Comparison of ENCODE assay signal across 16 mouse cellular contexts in genomic region chr19:9061221-9061893, GRCm38 (mm10). TPM values are rescaled to one million over a fixed set of nuclear protein-coding genes. Genes with fewer than 3 reads are reported as not detected.
DNase-seq lines count a peak whose midpoint lies in the region; ATAC-seq and TF ChIP-seq lines count a peak whose summit lies in the region.
"Had no signal": no experiment of that assay in that cellular context is flagged by ENCODE, and none has a peak within 500 bp of the region (broad histone marks: within the 10 kb centered on the region; RNA-seq: fewer than 3 reads in every experiment).

No protein-coding gene starts in this region.

- no peak for TF ChIP-seq CTCF in hindbrain, postnatal 0 days (IDR thresholded peaks at IDR 0.05; ENCODE audit: low read depth)
- no peak for TF ChIP-seq CTCF in lung, postnatal 0 days (IDR thresholded peaks at IDR 0.05)

- no peak for ATAC-seq in hindbrain, postnatal 0 days
- ATAC-seq in lung, postnatal 0 days, result peak; percentile 52
- no peak for ATAC-seq in megakaryocyte progenitor cell, adult 5-6 weeks (replicated peaks; ENCODE audit: poor library complexity)
- no peak for ATAC-seq in midbrain, embryonic 15.5 days (replicated peaks)
- ATAC-seq: forebrain, embryonic 13.5 days had no signal

- DNase-seq in hindbrain, postnatal 0 days (ENCODE audit: low spot score), result peak; percentile 28
- no peak for DNase-seq in hindbrain, embryonic 10.5 days (ENCODE audit: low spot score)
- DNase-seq in 3T3-L1 (ENCODE audit: low read depth, low spot score), result peak; percentile 98
- peak; percentile 92 for DNase-seq in adrenal gland, adult 2 months
- DNase-seq in lung, postnatal 0 days (ENCODE audit: low spot score), result peak; percentile 62
- DNase-seq: cerebellum, adult 11 months; midbrain, embryonic 14.5 days; right cerebral cortex, postnatal 4 days had no signal

- no peaks in the 10 kb centered on the region for H3K36me3 ChIP-seq in hindbrain, postnatal 0 days (ENCODE audit: insufficient read depth, low read length)
- H3K36me3 ChIP-seq in hindbrain, embryonic 10.5 days, result no peaks in the 10 kb centered on the region
- no peaks in the 10 kb centered on the region for H3K36me3 ChIP-seq in lung, postnatal 0 days (ENCODE audit: insufficient read depth, low read length)
- no peaks in the 10 kb centered on the region for H3K36me3 ChIP-seq in midbrain, embryonic 15.5 days (replicated peaks)

- H3K27ac ChIP-seq in hindbrain, postnatal 0 days, result no peak overlapping the region
- no peak overlapping the region for H3K27ac ChIP-seq in hindbrain, embryonic 10.5 days
- H3K27ac ChIP-seq in lung, postnatal 0 days (ENCODE audit: low read length), result no peak overlapping the region; the same call in 1 of the 2 replicates
- H3K27ac ChIP-seq in midbrain, embryonic 15.5 days, result no peak overlapping the region
- H3K27ac ChIP-seq: forebrain, embryonic 13.5 days; kidney, postnatal 0 days; liver, embryonic 14.5 days had no signal

- no peak overlapping the region for H3K4me2 ChIP-seq in hindbrain, postnatal 0 days (ENCODE audit: low read depth, low read length)
- H3K4me2 ChIP-seq in lung, postnatal 0 days (replicated peaks; ENCODE audit: low read depth, low read length), result no peak overlapping the region
- no peak overlapping the region for H3K4me2 ChIP-seq in midbrain, embryonic 15.5 days
- H3K4me2 ChIP-seq: forebrain, embryonic 13.5 days had no signal

- no peak overlapping the region for H3K9ac ChIP-seq in hindbrain, postnatal 0 days (replicated peaks; ENCODE audit: low read length)
- no peak overlapping the region for H3K9ac ChIP-seq in lung, postnatal 0 days (replicated peaks; ENCODE audit: low read depth)
- no peak overlapping the region for H3K9ac ChIP-seq in midbrain, embryonic 15.5 days
- H3K9ac ChIP-seq: forebrain, embryonic 13.5 days; liver, embryonic 14.5 days had no signal

- H3K27me3 ChIP-seq in hindbrain, postnatal 0 days (ENCODE audit: insufficient read depth, low read length), result no peaks in the 10 kb centered on the region
- H3K27me3 ChIP-seq in hindbrain, embryonic 10.5 days (ENCODE audit: insufficient read depth, poor library complexity, severe bottlenecking), result no peaks in the 10 kb centered on the region
- H3K27me3 ChIP-seq in lung, postnatal 0 days (replicated peaks; ENCODE audit: insufficient read depth, low read length), result no peaks in the 10 kb centered on the region
- no peaks in the 10 kb centered on the region for H3K27me3 ChIP-seq in midbrain, embryonic 15.5 days (replicated peaks)
- H3K27me3 ChIP-seq: forebrain, embryonic 13.5 days had no signal

- H3K4me3 ChIP-seq in hindbrain, postnatal 0 days (ENCODE audit: low read length), result no peak overlapping the region
- no peak overlapping the region for H3K4me3 ChIP-seq in hindbrain, embryonic 10.5 days
- H3K4me3 ChIP-seq in lung, postnatal 0 days (ENCODE audit: low read depth, low read length), result no peak overlapping the region
- no peak overlapping the region for H3K4me3 ChIP-seq in midbrain, embryonic 15.5 days
- H3K4me3 ChIP-seq: forebrain, embryonic 13.5 days had no signal

- H3K9me3 ChIP-seq in hindbrain, postnatal 0 days (ENCODE audit: low read length), result no peaks in the 10 kb centered on the region
- no peaks in the 10 kb centered on the region for H3K9me3 ChIP-seq in hindbrain, embryonic 10.5 days
- H3K9me3 ChIP-seq in lung, postnatal 0 days (ENCODE audit: low read length), result no peaks in the 10 kb centered on the region
- H3K9me3 ChIP-seq in midbrain, embryonic 15.5 days, result no peaks in the 10 kb centered on the region
- H3K9me3 ChIP-seq: forebrain, embryonic 13.5 days had no signal

- H3K4me1 ChIP-seq in hindbrain, postnatal 0 days (ENCODE audit: insufficient read depth, low read length), result peaks cover 4% of the 10 kb centered on the region
- peaks cover 10% of the 10 kb centered on the region for H3K4me1 ChIP-seq in hindbrain, embryonic 10.5 days (replicated peaks)
- H3K4me1 ChIP-seq in lung, postnatal 0 days (ENCODE audit: insufficient read depth, low read depth, low read length), result no peaks in the 10 kb centered on the region; the same call in 1 of the 2 replicates
- H3K4me1 ChIP-seq in midbrain, embryonic 15.5 days, result peaks cover 10% of the 10 kb centered on the region

- TF ChIP-seq EP300 in lung, postnatal 0 days (IDR thresholded peaks at IDR 0.05), result peak; percentile 68

- WGBS in hindbrain, postnatal 0 days, result 78% methylated on average over 8 of the region's 8 CpGs
- 87% methylated on average over 8 of the region's 8 CpGs for WGBS in hindbrain, embryonic 10.5 days
- 67% methylated on average over 8 of the region's 8 CpGs for WGBS in lung, postnatal 0 days
- WGBS in midbrain, embryonic 15.5 days, result 88% methylated on average over 8 of the region's 8 CpGs

RNA-seq across cellular contexts. Expression of gene Scgb1a1, which starts 26.4 kb away (rescaled TPM):
- total RNA-seq in hindbrain, postnatal 0 days (2014; rRNA removed), result not detected in 2 replicates
- polyA plus RNA-seq in hindbrain, postnatal 0 days (2015; fragmentation: Nextera tagmentation; extraction: Ambion mirVana), result not detected in 2 replicates
- not detected in 2 replicates for polyA plus RNA-seq in hindbrain, embryonic 10.5 days (2016; fragmentation: Nextera tagmentation; extraction: Ambion mirVana)
- total RNA-seq in adrenal gland, adult 2 months (2021), result not detected
- polyA plus RNA-seq in adrenal gland, adult 2 months (2012; rRNA removed), result 4.5 TPM in 1 of 2 replicates, not detected in the other
- polyA plus RNA-seq in lung, postnatal 0 days (2015; fragmentation: Nextera tagmentation; extraction: Ambion mirVana), result 26,192 and 26,425 TPM in 2 replicates
- total RNA-seq in megakaryocyte progenitor cell, adult 5-6 weeks (2015), result not detected in 2 replicates
- total RNA-seq in megakaryocyte progenitor cell, adult 5-6 weeks (2017), result not detected in 2 replicates
- not detected in 2 replicates for polyA plus RNA-seq in midbrain, embryonic 15.5 days (2015; fragmentation: Nextera tagmentation; extraction: Ambion mirVana)
- total RNA-seq: hematopoietic stem cell, adult 5-6 weeks; left cerebral cortex, postnatal 10 days had no signal
- polyA plus RNA-seq: forebrain, embryonic 13.5 days; kidney, postnatal 0 days; liver, embryonic 14.5 days; midbrain, embryonic 14.5 days; neural tube, embryonic 14.5 days had no signal

Comparison
In these comparisons a context has a peak if more than half of its experiments do, and no peak if none do; other contexts are left out.
1. RNA of gene Scgb1a1, which starts 26.4 kb away (polyA plus RNA-seq): 26,192 to 26,425 TPM in lung, postnatal 0 days; not detected in hindbrain, postnatal 0 days, not detected in hindbrain, embryonic 10.5 days, 4.5 TPM in adrenal gland, adult 2 months and not detected in midbrain, embryonic 15.5 days; every median in the first group is over 1,000 times any median in the second.